Mouse (Mus musculus) G1E (cell line): ENCODE measurements around the gene Myo10. TPM values are rescaled to one million over a fixed set of nuclear protein-coding genes. Genes with fewer than 3 reads are reported as not detected.

Source experiments
- ATAC-seq: 2 replicates; pipeline ENCODE4 v1.8.0; 2016; ENCODE audit warnings: mild to moderate bottlenecking; ENCODE audit not compliant: insufficient number of reproducible peaks, poor library complexity, low FRiP score, severe bottlenecking; ENCODE audit errors: extremely low read depth
- DNase-seq: peaks from one replicate; pipeline ENCODE4 v3.0.0; 2012; ENCODE audit warnings: low spot score
- H3K27me3 ChIP-seq: 2 replicates; pipeline ENCODE4 v1.6.1; 2012; ENCODE audit warnings: mild to moderate bottlenecking, low read length, inconsistent platforms; ENCODE audit not compliant: insufficient read depth
- H3K36me3 ChIP-seq: replicated peaks from 2 replicates; pipeline ENCODE3; 2012; ENCODE audit warnings: mild to moderate bottlenecking, inconsistent platforms
- H3K4me1 ChIP-seq: 2 replicates; pipeline ENCODE4 v1.6.1; 2012; ENCODE audit warnings: low read depth, low read length, inconsistent platforms, mixed read lengths; ENCODE audit not compliant: insufficient read depth
- H3K4me3 ChIP-seq: 2 replicates; pipeline ENCODE4 v1.5.1; 2012; ENCODE audit warnings: low read depth, mild to moderate bottlenecking, inconsistent platforms, low read length, moderate library complexity, mixed read lengths
- H3K9me3 ChIP-seq: replicated peaks from 2 replicates; pipeline ENCODE4 v1.6.1; 2012; ENCODE audit warnings: inconsistent platforms
- CTCF ChIP-seq: IDR thresholded peaks from 2 replicates; pipeline ENCODE4 v1.5.1; 2012; ENCODE audit warnings: low read depth, low read length, inconsistent platforms, mixed read lengths
- GATA1 ChIP-seq: IDR thresholded peaks from 2 replicates; pipeline ENCODE4 v1.6.1; 2012; ENCODE audit warnings: borderline replicate concordance, low read length, inconsistent platforms, mixed read lengths
- GATA2 ChIP-seq: IDR thresholded peaks from 2 replicates; pipeline ENCODE4 v1.6.1; 2012; ENCODE audit warnings: low read depth, low read length, inconsistent platforms, borderline replicate concordance
- POLR2AphosphoS5 ChIP-seq: IDR thresholded peaks from 2 replicates; pipeline ENCODE4 v1.6.1; 2012; ENCODE audit warnings: low read depth, low read length, inconsistent platforms; ENCODE audit not compliant: insufficient replicate concordance
- TAL1 ChIP-seq: conservative IDR thresholded peaks from 2 replicates; pipeline ENCODE4 v1.6.1; 2012; ENCODE audit warnings: low read depth, low read length, inconsistent platforms, mixed read lengths
- polyA plus RNA-seq: library from polyadenylated mRNA; stranded (reverse); fragments of >175 nt; gene quantifications from 2 replicates; pipeline ENCODE4 v1.2.3, GENCODE M21; 2012
- total RNA-seq, 2 experiments: library from RNA; stranded (forward) in 1 of 2; stranded (reverse) in 1 of 2; fragments of 200-1000 nt in 1 of 2; fragments of >200 nt in 1 of 2; fragmentation: Nextera tagmentation in 1 of 2; gene quantifications; 2 replicates each; pipeline ENCODE4 v1.2.3; 2014 to 2017

Gene Myo10
- total and polyA plus RNA-seq, 3 experiments = 0.11 to 1.7 TPM; not detected in 1

DNA sequence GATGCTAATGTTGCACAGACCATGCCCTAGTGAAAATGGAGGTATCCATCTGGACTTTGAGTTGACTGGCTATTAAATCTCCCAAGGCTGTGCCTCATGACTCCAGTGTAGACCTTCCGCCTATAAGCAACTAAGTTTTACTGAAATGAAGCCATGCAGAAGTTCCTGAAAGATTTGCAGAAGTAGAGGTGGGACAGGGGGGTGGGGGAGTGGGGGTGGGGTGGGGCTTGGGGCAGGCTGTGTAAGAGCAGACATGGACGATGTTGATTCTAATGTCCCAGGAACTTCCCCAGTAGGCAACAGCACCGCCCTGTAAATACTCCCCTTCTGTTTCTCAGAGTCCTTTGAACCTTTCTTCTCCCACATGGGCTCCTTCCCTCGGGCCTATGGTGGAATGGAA, 16.9 kb upstream of the Myo10 start:
- Histone ChIP-seq H3K9me3 (peaks cover 21% of the 10 kb centered on the region), H3K36me3 (no peaks in the 10 kb centered on the region), H3K4me3 (no peak overlapping the region), H3K27me3 (no peaks in the 10 kb centered on the region), H3K4me1 (no peaks in the 10 kb centered on the region)
- ATAC-seq = no peak
- no peak for TF ChIP-seq POLR2AphosphoS5
- TF ChIP-seq TAL1 = no peak
- TF ChIP-seq CTCF = no peak
- no peak for TF ChIP-seq GATA2
- TF ChIP-seq GATA1 = no peak
- DNase-seq = no peak

DNA sequence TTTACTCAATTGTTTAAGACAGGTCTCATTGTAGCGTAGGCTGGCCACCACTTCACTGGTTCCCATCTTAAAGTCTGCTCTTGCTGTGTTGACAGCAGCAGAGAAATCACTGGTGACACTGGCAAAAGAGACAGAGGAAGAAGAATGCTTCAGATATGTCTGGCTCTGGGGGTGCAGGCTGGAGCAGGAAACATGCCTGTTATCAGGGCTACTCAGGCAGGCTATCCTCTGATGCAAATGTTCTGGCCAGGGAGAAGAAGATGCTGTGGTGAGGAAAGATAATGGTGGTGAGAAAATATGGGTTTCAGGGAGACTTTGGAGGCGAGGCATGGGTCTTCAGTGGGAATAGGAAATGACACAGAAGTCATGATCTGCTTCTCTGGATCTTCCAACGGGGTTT, 13.6 kb upstream of the Myo10 start:
- DNase-seq (no peak), ATAC-seq (no peak)
- peaks cover 27% of the 10 kb centered on the region for H3K9me3 ChIP-seq
- no peaks in the 10 kb centered on the region for H3K27me3 ChIP-seq
- no peak overlapping the region for H3K4me3 ChIP-seq
- H3K4me1 ChIP-seq = no peaks in the 10 kb centered on the region
- TF ChIP-seq TAL1 (no peak), POLR2AphosphoS5 (no peak), CTCF (no peak), GATA2 (no peak), GATA1 (no peak)
- H3K36me3 ChIP-seq = no peaks in the 10 kb centered on the region

DNA sequence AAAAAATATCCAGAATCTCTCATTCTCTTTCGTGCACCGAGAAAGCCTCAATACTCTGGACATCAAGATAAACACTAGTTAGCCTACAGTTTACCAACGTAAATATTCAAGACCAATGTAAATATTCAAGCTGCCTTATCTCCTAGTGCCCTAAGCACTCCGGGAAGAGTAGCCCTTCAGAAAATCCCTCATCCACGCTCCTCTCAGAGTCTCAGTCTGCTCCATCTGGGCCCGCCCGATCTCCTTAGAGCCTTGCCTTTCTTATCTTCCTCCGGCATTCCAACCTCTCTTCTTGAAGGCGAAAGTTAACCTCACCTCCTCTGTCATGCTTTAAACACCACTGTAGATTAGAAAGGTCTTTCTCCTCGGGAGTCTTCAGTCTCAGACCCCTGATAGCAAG, 13.1 kb upstream of the Myo10 start:
- H3K27me3 ChIP-seq = no peaks in the 10 kb centered on the region
- TF ChIP-seq POLR2AphosphoS5 (no peak), GATA2 (no peak), CTCF (no peak), GATA1 (no peak), TAL1 (no peak)
- H3K36me3 ChIP-seq = no peaks in the 10 kb centered on the region
- ATAC-seq (no peak), DNase-seq (no peak)
- H3K4me3 ChIP-seq = no peak overlapping the region
- H3K9me3 ChIP-seq = peaks cover 27% of the 10 kb centered on the region
- no peaks in the 10 kb centered on the region for H3K4me1 ChIP-seq

DNA sequence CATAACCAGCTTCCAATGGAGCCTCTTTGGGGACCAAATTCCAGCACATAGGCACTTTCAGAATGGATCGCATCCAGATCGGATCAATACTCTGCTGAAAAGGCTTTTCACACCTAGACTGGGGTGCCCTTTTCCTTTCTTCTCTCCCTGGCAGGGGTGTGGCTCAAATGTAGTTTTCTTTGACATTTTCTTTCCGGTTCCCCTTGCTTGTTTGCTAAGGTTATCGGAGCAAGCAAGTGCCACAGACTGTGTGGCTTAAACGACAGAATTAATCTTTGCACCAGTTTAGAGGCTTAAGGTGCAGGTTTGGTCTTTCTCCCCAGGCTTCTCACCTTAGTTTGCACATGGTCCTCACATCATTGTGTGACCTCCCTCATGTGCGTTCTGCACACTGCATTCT, 11.1 kb upstream of the Myo10 start:
- DNase-seq = no peak
- Histone ChIP-seq H3K9me3 (peaks cover 31% of the 10 kb centered on the region), H3K36me3 (no peaks in the 10 kb centered on the region), H3K27me3 (no peaks in the 10 kb centered on the region), H3K4me3 (no peak overlapping the region), H3K4me1 (no peaks in the 10 kb centered on the region)
- TF ChIP-seq GATA2 = no peak
- no peak for TF ChIP-seq GATA1
- TF ChIP-seq POLR2AphosphoS5 = no peak
- TF ChIP-seq TAL1 = no peak
- no peak for TF ChIP-seq CTCF
- ATAC-seq = no peak

DNA sequence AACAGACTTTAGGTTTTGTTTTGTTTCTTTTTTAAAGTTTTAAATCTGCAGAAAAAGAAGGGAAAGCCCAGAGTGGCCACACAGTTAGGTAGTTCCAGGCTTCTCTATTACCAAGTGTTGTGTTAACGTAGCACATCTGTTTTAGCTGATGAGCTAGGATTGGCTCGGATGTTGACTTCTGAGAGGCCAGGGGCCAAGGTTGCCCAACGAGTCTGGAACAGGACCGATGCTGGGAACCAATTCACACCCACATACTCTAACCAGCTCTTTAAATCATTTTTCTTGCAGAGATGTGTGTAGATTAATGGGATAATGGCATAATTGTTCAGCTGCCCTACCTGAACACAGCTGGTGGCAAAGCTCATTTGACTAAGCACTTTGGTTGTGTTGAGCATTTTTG, 1.8 kb upstream of the Myo10 start:
- no peak for DNase-seq
- Histone ChIP-seq H3K4me3 (no peak overlapping the region), H3K4me1 (no peaks in the 10 kb centered on the region), H3K27me3 (no peaks in the 10 kb centered on the region), H3K36me3 (no peaks in the 10 kb centered on the region), H3K9me3 (peaks cover 42% of the 10 kb centered on the region)
- TF ChIP-seq CTCF (no peak), POLR2AphosphoS5 (no peak), GATA1 (no peak), TAL1 (no peak), GATA2 (no peak)
- no peak; the same call in 1 of the 2 replicates for ATAC-seq

DNA sequence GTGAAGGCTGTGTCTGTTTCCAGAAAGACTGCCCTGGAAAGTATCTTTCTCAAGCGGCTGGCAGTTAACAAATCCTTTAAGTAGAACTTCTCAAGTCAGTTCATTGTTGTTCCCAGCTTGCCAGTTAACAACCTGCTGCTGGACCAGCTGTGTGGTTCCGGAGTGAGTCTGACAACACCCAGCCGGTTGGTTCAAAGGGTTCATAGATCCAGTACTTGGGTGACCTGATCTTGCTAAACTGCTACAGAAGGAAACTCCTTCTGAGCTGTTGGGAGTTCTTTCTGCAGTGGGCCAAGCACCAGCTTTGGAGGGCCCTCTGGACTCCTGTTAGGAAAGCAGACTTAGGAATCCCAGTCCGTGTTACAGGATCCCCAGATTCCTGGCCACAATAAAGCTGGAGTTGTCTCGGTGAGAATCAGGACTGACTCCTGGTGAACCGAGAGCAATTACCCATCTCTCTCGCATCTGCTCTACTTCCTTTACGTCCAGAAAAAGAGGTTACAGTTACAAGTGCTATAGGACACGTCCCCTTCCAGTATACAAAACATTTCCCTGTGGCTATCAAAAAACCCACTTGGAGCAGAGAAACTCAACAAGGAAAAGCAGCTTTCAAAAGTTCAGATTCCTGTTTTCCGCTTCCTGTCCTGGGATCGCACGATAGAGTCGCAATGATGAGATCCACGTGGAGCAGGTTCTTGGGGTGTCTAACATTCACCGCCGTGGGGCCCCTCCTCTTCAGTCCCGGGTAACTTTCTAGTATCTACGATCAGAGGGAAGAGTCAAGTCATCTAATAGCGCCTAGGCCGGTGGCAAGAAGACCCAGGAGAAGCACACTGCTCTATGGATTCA, 750 bp upstream of the Myo10 start:
- Histone ChIP-seq H3K4me3 (no peak overlapping the region), H3K9me3 (peaks cover 33% of the 10 kb centered on the region), H3K27me3 (no peaks in the 10 kb centered on the region), H3K36me3 (no peaks in the 10 kb centered on the region), H3K4me1 (no peaks in the 10 kb centered on the region)
- TF ChIP-seq CTCF (no peak), GATA1 (no peak), GATA2 (no peak), POLR2AphosphoS5 (no peak), TAL1 (no peak)
- no peak for DNase-seq
- no peak for ATAC-seq
